25 mouse cellular contexts compared by ENCODE assay signal in genomic region chr7:137262330-137262729, GRCm38 (mm10). TPM values are rescaled to one million over a fixed set of nuclear protein-coding genes. Genes with fewer than 3 reads are reported as not detected.
"Had no signal": no experiment of that assay in that cellular context is flagged by ENCODE, and none has a peak within 500 bp of the region (broad histone marks: within the 10 kb centered on the region; RNA-seq: fewer than 3 reads in every experiment).

No protein-coding gene starts in this region.

- H3K27ac ChIP-seq: gastrocnemius, adult 2 months; heart, adult 2 months; hindbrain, embryonic 10.5 days; hindbrain, embryonic 12.5 days; intestine, embryonic 15.5 days; layer of hippocampus, adult 2 months; left cerebral cortex, adult 2 months; limb, embryonic 10.5 days; limb, embryonic 12.5 days; liver, embryonic 13.5 days had no signal

- H3K27me3 ChIP-seq: hindbrain, embryonic 12.5 days had no signal

- ATAC-seq: forebrain, embryonic 16.5 days; inflammation-experienced regulatory T-cells, adult 6 months; intestine, embryonic 15.5 days; intestine, postnatal 0 days had no signal

- H3K9me3 ChIP-seq: heart, embryonic 12.5 days; hindbrain, embryonic 10.5 days; hindbrain, embryonic 12.5 days; intestine, embryonic 15.5 days; limb, embryonic 10.5 days; limb, embryonic 12.5 days; liver, embryonic 13.5 days had no signal

- H3K9ac ChIP-seq: heart, embryonic 12.5 days; hindbrain, embryonic 12.5 days; intestine, embryonic 15.5 days; limb, embryonic 12.5 days; liver, embryonic 13.5 days had no signal

- H3K36me3 ChIP-seq: heart, embryonic 12.5 days; hindbrain, embryonic 10.5 days; hindbrain, embryonic 12.5 days; intestine, embryonic 15.5 days; limb, embryonic 10.5 days; limb, embryonic 12.5 days; liver, embryonic 13.5 days had no signal

- H3K4me1 ChIP-seq: intestine, embryonic 15.5 days; liver, embryonic 13.5 days had no signal

- H3K4me2 ChIP-seq: heart, embryonic 12.5 days; hindbrain, embryonic 12.5 days; intestine, embryonic 15.5 days; limb, embryonic 12.5 days; liver, embryonic 11.5 days; liver, embryonic 13.5 days had no signal

- H3K4me3 ChIP-seq: gastrocnemius, adult 2 months; heart, adult 2 months; heart, embryonic 12.5 days; hindbrain, embryonic 10.5 days; hindbrain, embryonic 12.5 days; intestine, embryonic 15.5 days; layer of hippocampus, adult 2 months; left cerebral cortex, adult 2 months; limb, embryonic 10.5 days; limb, embryonic 12.5 days; liver, embryonic 13.5 days had no signal

- DNase-seq: gastrocnemius, adult 2 months; gastrocnemius, postnatal 10 days; gastrocnemius, postnatal 25 days; heart, adult 2 months; heart, postnatal 10 days; heart, postnatal 4 days; kidney, adult 18-20 months; kidney, adult 8-10 months; kidney, postnatal 10 days; kidney, postnatal 25 days; kidney, postnatal 4 days; liver; liver, embryonic 13.5 days had no signal

RNA-seq across cellular contexts. Expression of gene Ebf3, which starts 51.9 kb away (rescaled TPM):
- polyA plus RNA-seq: inflammation-experienced regulatory T-cells, adult 6 months had no signal
